Mouse (Mus musculus) spleen, postnatal 4 days (tissue): ENCODE results near the gene Bdkrb2.

ENCODE experiments used
- DNase-seq, 2 experiments: peaks; one replicate each; pipeline ENCODE4 v3.0.0; 2022; ENCODE audit warnings: low spot score in 2 of 2

Bdkrb2 gene

GRCm38 (mm10) chr12:105546538-105546937 lies 16.5 kb upstream of the Bdkrb2 start:
- DNase-seq, result no peak

GRCm38 (mm10) chr12:105547151-105547550 lies 15.9 kb upstream of the Bdkrb2 start:
- DNase-seq, result no peak

GRCm38 (mm10) chr12:105548001-105548400 lies 15.0 kb upstream of the Bdkrb2 start:
- DNase-seq, result no peak

GRCm38 (mm10) chr12:105548881-105549280 lies 14.1 kb upstream of the Bdkrb2 start:
- DNase-seq, result no peak

GRCm38 (mm10) chr12:105549835-105550802 lies 12.9 kb upstream of the Bdkrb2 start:
- no peak for DNase-seq

- DNase-seq, result no peak
Observed at GRCm38 (mm10) chr12:105551551-105551989, 11.5 kb upstream of the Bdkrb2 start.

- no peak for DNase-seq
Observed at GRCm38 (mm10) chr12:105554151-105554772, 8.8 kb upstream of the Bdkrb2 start.

GRCm38 (mm10) chr12:105555172-105555571 lies 7.9 kb upstream of the Bdkrb2 start:
- DNase-seq, result no peak

GRCm38 (mm10) chr12:105557250-105557925 lies 5.6 kb upstream of the Bdkrb2 start:
- DNase-seq, result no peak

GRCm38 (mm10) chr12:105561007-105561534 lies 2.0 kb upstream of the Bdkrb2 start:
- DNase-seq, result no peak

- DNase-seq, result no peak
Observed at GRCm38 (mm10) chr12:105562056-105562820, 788 bp upstream of the Bdkrb2 start.

- DNase-seq, result no peak
Observed at GRCm38 (mm10) chr12:105563726-105564275, 775 bp downstream of the Bdkrb2 start.

- DNase-seq, result no peak
Observed at GRCm38 (mm10) chr12:105565221-105565620, 2.2 kb downstream of the Bdkrb2 start.

- DNase-seq, result no peak
Observed at GRCm38 (mm10) chr12:105571867-105572266, 8.8 kb downstream of the Bdkrb2 start.

GRCm38 (mm10) chr12:105572622-105573021 lies 9.6 kb downstream of the Bdkrb2 start:
- DNase-seq, result no peak

- no peak for DNase-seq
Observed at GRCm38 (mm10) chr12:105574356-105574755, 11.3 kb downstream of the Bdkrb2 start.

- no peak for DNase-seq
Observed at GRCm38 (mm10) chr12:105580490-105580889, 17.5 kb downstream of the Bdkrb2 start.

GRCm38 (mm10) chr12:105582486-105582885 lies 19.5 kb downstream of the Bdkrb2 start:
- no peak for DNase-seq

- no peak for DNase-seq
Observed at GRCm38 (mm10) chr12:105583484-105583883, 20.5 kb downstream of the Bdkrb2 start.

GRCm38 (mm10) chr12:105584851-105585250 lies 21.8 kb downstream of the Bdkrb2 start:
- peak; percentile 48 to 79 for DNase-seq

GRCm38 (mm10) chr12:105587526-105587925 lies 24.5 kb downstream of the Bdkrb2 start:
- DNase-seq, result no peak
